Mouse (Mus musculus) cerebellum, postnatal 10 days (tissue): ENCODE measurements around the gene Loxl4.

ENCODE experiments used
- DNase-seq, 2 experiments: peaks; one replicate each; pipeline ENCODE4 v3.0.0; 2021; ENCODE audit warnings: mixed read lengths in 2 of 2

The Loxl4 gene

DNA sequence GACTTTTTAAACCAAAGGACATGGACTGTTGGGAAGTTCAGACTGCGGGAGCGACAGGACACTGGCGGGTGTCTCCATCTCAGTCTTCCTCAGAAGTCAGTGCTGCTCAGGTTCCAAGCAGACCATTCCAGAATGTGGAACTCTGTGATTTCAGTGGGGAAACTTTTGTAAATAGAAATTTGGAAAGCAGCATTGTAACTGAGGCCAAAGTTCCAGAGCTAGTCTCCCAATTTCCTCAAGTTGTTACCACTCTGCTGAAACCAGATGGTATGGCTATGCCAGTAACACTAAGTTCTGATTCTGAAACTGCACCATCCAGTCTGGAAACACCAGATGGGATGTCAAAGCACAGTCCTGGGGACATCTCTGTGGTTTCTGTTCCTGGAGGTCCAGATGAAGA lies 49.6 kb downstream of the Loxl4 start:
- no peak for DNase-seq

DNA sequence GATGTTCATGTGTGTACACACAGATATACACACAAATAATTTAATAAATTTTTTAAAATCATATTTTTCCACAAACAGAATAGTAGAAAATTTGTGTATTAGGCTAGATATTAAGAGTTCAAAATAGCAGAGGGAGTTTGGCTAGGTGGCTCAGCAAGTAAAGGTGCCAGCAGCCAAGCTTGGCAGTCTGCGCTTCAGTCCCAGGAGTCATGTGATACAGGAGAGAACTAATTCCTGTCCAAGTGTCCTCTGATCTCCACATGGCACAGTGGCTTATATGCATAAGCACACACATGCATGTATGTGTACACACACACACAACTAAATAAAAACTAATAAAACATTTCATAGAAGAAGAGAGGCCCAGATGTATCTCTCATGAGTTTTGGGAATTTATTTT lies 50.6 kb downstream of the Loxl4 start:
- DNase-seq = peak; percentile 43 to 59

DNA sequence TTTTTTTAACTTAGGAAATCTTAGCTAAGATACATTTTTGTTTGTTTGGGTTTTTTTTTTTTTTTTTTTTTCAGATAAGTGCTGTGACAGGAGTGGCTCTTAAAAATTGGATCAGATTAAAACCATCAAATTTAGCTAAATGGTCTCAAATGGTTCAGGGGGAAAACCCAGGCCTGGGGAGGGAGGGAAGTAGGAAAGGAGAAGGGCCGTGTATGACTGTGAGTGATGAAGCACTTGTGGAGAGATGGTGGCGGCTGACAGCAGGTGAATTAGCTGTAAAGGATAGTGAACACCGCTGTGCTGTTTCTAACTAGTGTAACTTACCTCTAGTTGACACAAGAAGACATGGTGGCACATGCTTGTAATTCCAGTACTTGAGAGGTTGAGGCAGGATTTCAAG lies 53.9 kb downstream of the Loxl4 start:
- no peak for DNase-seq
